Mouse (Mus musculus) heart, adult 2 months (tissue): ENCODE results near the gene Lrrc26. TPM values are rescaled to one million over a fixed set of nuclear protein-coding genes. Genes with fewer than 3 reads are reported as not detected.

Experiments
- DNase-seq, 2 experiments: peaks; one replicate each; pipeline ENCODE4 v3.0.0; 2021
- H3K27ac ChIP-seq: fragments of 200-600 bp; 2 replicates; pipeline ENCODE4 v1.8.1; 2022
- H3K27me3 ChIP-seq: fragments of 200-500 bp; 2 replicates; pipeline ENCODE4 v1.6.1; 2012; ENCODE audit warnings: mild to moderate bottlenecking, low read length, inconsistent platforms, mixed read lengths; ENCODE audit not compliant: control insufficient read depth, insufficient read depth
- H3K36me3 ChIP-seq: fragments of 200-500 bp; 2 replicates; pipeline ENCODE4 v1.6.1; 2012; ENCODE audit warnings: low read length, inconsistent platforms; ENCODE audit not compliant: control insufficient read depth, insufficient read depth
- H3K4me1 ChIP-seq: fragments of 200-500 bp; 2 replicates; pipeline ENCODE4 v1.6.1; 2011; ENCODE audit warnings: low read length; ENCODE audit not compliant: control insufficient read depth, insufficient read depth
- H3K4me3 ChIP-seq: fragments of 200-600 bp; 2 replicates; pipeline ENCODE4 v1.8.1; 2022
- H3K79me2 ChIP-seq: fragments of 200-500 bp; replicated peaks from 2 replicates; pipeline ENCODE4 v1.6.1; 2012; ENCODE audit warnings: mild to moderate bottlenecking, inconsistent platforms, low read length, moderate library complexity, mixed read lengths; ENCODE audit not compliant: control insufficient read depth, insufficient read depth
- H3K9ac ChIP-seq: fragments of 200-500 bp; 2 replicates; pipeline ENCODE4 v1.6.1; 2012; ENCODE audit warnings: low read depth, mild to moderate bottlenecking, control low read depth, inconsistent platforms, low read length, mixed read lengths
- CTCF ChIP-seq: fragments of 200-600 bp; IDR thresholded peaks from 2 replicates; pipeline ENCODE4 v1.8.1; 2022; ENCODE audit warnings: antibody characterized with exemption, mild to moderate bottlenecking, moderate library complexity
- EP300 ChIP-seq: fragments of 200-500 bp; IDR thresholded peaks from 2 replicates; pipeline ENCODE4 v1.6.1; 2011; ENCODE audit warnings: low read depth, low read length, control low read depth; ENCODE audit not compliant: insufficient read depth
- POLR2A ChIP-seq: fragments of 200-500 bp; IDR thresholded peaks from 2 replicates; pipeline ENCODE4 v1.6.1; 2011; ENCODE audit warnings: mild to moderate bottlenecking, low read depth, low read length, control low read depth; ENCODE audit not compliant: insufficient read depth
- WGBS: fragments of 180-500 bp; shearing (Covaris S2); methylation state at CpG from one replicate; pipeline ENCODE4 v1.1.7; 2018; 5-methylcytosine and 5-hydroxymethylcytosine counted together
- intact Hi-C: fragments of 180-260 bp; cut with DNase I; formaldehyde crosslinking; loops from one replicate; pipeline ENCODE4 v1.15.1; 2025
- polyA plus RNA-seq: library from polyadenylated mRNA; depleted of rRNA; stranded (reverse); fragments of >200 nt; gene quantifications from 2 replicates; pipeline ENCODE4 v1.2.3, GENCODE M21; 2012
- total RNA-seq, 2 experiments: library from RNA; stranded (reverse); gene quantifications; 2 replicates each; pipeline ENCODE4 v1.2.3; 2021

Lrrc26 gene
- total and polyA plus RNA-seq, 3 experiments: 2.9 TPM; not detected in 2

DNA sequence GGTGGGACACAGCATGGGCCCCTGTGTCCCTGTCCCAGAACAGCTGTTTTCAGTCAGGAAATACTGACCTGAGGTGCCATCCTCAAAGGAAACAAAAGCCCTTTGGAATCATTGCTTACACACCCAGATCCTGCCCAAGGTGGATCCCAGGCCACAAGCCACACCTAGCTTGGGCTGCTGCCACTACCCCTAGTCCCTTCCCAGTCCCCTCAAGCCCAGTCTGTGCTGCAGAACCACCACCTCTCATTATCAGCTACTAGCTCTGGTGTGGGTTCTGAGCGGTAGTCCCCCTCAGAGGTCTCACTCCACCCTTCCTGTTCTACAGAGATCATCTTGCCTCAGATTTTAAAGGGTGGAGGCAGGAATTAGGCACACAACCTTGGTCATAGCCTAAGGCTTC lies 3.4 kb upstream of the Lrrc26 start:
- no peak overlapping the region for H3K27ac ChIP-seq
- no peak for DNase-seq
- no peaks in the 10 kb centered on the region for H3K79me2 ChIP-seq
- 38% methylated on average over 1 of the region's 1 CpGs for WGBS
- H3K9ac ChIP-seq: no peak overlapping the region
- peaks cover 5% of the 10 kb centered on the region for H3K4me1 ChIP-seq
- no peak for TF ChIP-seq EP300
- no peak for TF ChIP-seq POLR2A
- TF ChIP-seq CTCF: no peak
- H3K4me3 ChIP-seq: no peak overlapping the region
- peaks cover 4% of the 10 kb centered on the region for H3K27me3 ChIP-seq
- intact Hi-C loops: no loop called here
- H3K36me3 ChIP-seq: no peaks in the 10 kb centered on the region

DNA sequence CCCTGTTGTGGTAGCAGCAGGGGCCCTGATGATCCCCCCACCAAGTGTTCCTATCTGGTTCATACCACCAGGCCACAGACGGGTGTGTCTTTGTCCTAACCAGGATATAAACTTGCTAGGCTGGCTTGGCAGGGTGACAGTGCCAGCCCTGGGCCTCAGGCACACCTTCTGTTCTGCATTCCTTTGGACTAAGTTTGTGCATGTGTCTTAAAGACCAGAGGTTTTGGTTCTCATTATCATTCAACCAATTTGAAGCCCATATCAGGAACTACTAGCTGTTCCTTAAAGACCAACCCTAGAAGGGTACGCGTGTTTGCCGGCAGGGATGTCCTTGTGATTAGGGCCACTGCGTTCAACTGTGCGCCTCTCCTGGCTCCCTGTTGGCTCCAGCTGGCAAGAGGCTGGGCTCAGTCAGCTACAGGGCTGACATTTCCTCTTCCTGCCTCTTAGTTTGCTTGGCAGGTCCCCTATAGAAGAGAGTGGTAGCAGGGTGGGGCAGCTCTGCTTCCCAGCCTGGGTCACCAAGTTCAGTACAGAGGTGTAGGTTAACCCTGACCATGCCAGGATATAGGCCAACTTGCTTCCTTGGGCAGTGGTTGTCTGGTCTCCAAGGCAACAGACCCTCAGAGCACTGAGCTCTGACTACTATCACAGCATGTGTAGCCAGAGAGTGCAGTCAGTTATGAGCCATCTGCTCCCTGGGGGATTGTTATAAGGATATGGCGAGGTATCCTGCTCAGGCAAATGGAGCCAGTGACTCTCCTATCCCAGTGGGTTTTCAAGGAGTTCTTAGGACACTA lies 2.7 kb upstream of the Lrrc26 start:
- no peak overlapping the region for H3K4me3 ChIP-seq
- 20% methylated on average over 7 of the region's 7 CpGs for WGBS
- H3K27ac ChIP-seq: peak overlapping the region; percentile 7; the same call in 1 of the 2 replicates
- H3K4me1 ChIP-seq: peaks cover 5% of the 10 kb centered on the region
- no peaks in the 10 kb centered on the region for H3K36me3 ChIP-seq
- no peak overlapping the region for H3K9ac ChIP-seq
- intact Hi-C loops: no loop called here
- H3K79me2 ChIP-seq: no peaks in the 10 kb centered on the region
- H3K27me3 ChIP-seq: peaks cover 6% of the 10 kb centered on the region
- no peak for TF ChIP-seq EP300
- TF ChIP-seq POLR2A: no peak
- no peak for TF ChIP-seq CTCF
- no peak for DNase-seq

DNA sequence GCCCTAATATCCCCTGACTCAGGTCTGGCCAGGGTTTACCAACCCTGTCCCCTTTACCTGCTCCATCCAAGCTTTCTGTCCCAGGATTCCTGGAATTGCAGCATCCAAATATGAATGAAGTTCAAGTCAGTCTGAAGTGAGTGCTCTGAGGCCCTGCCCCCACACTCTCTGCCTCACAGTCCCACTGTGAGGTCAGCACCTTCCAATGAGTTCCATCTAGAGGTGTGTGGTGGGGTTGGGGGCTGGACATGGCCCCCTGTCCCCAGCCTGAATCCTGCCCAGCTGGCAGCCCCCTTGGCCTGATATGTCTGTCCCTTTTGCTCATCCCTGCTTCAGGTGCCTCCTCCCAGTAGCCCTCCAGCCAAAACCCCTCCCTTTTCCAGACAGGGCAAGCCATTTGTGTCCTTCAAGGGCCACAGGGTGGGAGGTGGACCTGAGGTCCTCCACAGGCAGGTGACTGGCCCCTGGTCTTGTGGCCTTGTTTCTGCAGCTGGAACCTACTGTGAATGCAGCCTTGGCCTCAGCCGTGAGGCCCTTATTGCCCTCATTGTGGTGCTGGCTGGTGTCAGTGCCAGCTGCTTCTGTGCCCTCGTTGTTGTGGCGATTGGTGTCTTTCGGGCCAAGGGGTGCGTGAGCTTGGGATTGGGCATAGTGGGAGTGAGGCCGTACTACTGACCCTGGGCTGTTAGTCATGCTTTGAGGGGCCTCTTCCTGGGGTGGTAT lies 1.6 kb upstream of the Lrrc26 start, which contains the start of gene Tmem210:
Tmem210 (plus strand) TSS at position 219 of the 723 bp plus-strand sequence.
- no peak for DNase-seq
- Histone ChIP-seq H3K9ac (no peak within 1 kb of the TSS), H3K27ac (peak within 1 kb of the TSS; percentile 7; the same call in 1 of the 2 replicates), H3K36me3 (no peaks in the 10 kb centered on the region), H3K27me3 (peaks cover 6% of the 10 kb centered on the region), H3K4me1 (peaks cover 7% of the 10 kb centered on the region), H3K4me3 (no peak within 1 kb of the TSS), H3K79me2 (no peaks in the 10 kb centered on the region)
- no peak for TF ChIP-seq CTCF
- no peak for TF ChIP-seq POLR2A
- TF ChIP-seq EP300: no peak
- intact Hi-C loops: no loop called here
- 91% methylated on average over 6 of the region's 6 CpGs for WGBS

DNA sequence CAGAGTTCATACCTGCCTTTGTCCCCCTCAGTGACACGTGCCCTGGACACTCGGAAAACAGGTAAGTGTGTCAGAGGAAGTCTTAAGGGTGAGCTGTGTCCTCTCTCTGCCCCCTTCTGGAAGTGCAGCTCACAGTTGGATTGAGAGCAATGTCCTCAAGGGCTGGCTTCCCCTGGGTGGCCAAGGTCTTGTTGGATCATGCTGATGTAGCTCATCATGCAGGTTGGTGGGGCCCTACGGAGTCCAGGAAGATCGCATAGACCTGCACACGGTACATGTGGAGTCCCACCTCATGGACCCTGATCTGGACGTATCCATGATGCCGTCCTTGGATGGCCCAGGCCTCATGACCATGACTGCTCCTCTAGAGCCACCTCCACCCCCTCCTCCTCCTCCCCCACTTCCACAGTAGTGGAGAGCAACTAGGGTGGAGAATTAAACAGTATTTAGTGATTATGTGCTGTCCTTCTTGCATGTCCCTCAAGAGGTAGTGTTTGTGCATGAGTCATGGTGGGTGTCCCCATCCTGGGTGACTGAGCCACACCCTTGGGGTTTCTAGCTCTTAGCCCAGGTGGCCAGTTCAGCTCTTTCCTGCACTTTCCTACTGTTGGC lies 875 bp upstream of the Lrrc26 start:
- 84% methylated on average over 7 of the region's 7 CpGs for WGBS
- DNase-seq: no peak
- Histone ChIP-seq H3K4me1 (peaks cover 7% of the 10 kb centered on the region), H3K36me3 (no peaks in the 10 kb centered on the region), H3K4me3 (no peak overlapping the region), H3K27me3 (peaks cover 6% of the 10 kb centered on the region), H3K79me2 (no peaks in the 10 kb centered on the region), H3K27ac (no peak overlapping the region), H3K9ac (no peak overlapping the region)
- TF ChIP-seq EP300 (no peak), POLR2A (no peak), CTCF (no peak)
- intact Hi-C loops: no loop called here

DNA sequence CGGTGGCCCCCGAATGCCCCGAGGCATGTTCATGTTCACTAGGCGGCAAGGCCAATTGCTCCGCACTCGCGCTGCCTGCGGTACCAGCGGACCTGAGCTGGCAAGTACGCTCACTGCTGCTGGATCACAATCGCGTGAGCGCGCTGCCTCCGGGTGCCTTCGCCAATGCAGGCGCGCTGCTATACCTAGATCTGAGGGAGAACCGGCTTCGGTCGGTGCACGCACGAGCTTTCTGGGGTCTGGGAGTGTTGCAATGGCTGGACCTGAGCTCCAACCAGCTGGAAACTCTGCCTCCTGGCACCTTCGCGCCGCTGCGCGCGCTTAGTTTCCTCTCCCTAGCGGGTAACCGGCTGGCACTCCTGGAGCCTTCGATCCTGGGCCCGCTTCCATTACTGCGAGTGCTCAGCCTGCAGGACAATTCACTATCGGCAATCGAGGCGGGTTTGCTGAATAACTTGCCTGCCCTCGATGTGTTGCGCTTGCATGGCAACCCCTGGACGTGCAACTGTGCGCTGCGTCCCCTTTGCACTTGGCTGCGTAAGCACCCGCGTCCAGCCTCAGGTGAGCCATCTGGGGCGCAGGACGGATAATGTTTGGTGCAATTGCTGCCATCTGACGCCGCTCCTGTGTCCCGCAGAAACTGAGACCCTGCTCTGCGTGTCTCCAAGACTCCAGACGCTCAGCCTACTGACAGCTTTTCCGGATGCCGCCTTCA lies 543 bp downstream of the Lrrc26 start:
- Histone ChIP-seq H3K9ac (no peak overlapping the region), H3K4me1 (peaks cover 7% of the 10 kb centered on the region), H3K4me3 (peak overlapping the region; percentile 40), H3K79me2 (no peaks in the 10 kb centered on the region), H3K36me3 (no peaks in the 10 kb centered on the region), H3K27me3 (peaks cover 6% of the 10 kb centered on the region), H3K27ac (no peak overlapping the region)
- TF ChIP-seq EP300 (no peak), POLR2A (no peak), CTCF (no peak)
- 2% methylated on average over 54 of the region's 54 CpGs for WGBS
- intact Hi-C loops: no loop called here
- peak in 1 of 2 experiments; percentile 47 for DNase-seq
